Mouse (Mus musculus) lung, adult 2 months (tissue): ENCODE results near the gene Il2rg.

Experiments used
- CTCF ChIP-seq: fragments of 200-500 bp; IDR thresholded peaks from 2 replicates; pipeline ENCODE4 v1.5.1; 2011; ENCODE audit warnings: mild to moderate bottlenecking, low read length, control low read depth; ENCODE audit not compliant: insufficient read depth
- POLR2A ChIP-seq: fragments of 200-500 bp; IDR thresholded peaks from 2 replicates; pipeline ENCODE4 v1.6.1; 2011; ENCODE audit warnings: low read depth, mild to moderate bottlenecking, control low read depth, low read length, borderline replicate concordance; ENCODE audit errors: extremely low read depth

- TF ChIP-seq CTCF (no peak), POLR2A (no peak)
These were observed 13.3 kb downstream of the Il2rg start for GRCm38 (mm10) chrX:101254740-101255139.
